Mouse (Mus musculus) 3T3-L1 (cell line): ENCODE data around the gene Pik3r1.

ENCODE experiments used
- DNase-seq: peaks from one replicate; pipeline ENCODE4 v3.0.0-alpha.2; 2015; ENCODE audit warnings: low read depth, low spot score

Pik3r1 gene

GRCm38 (mm10) chr13:101767809-101768629 is at the start of gene Pik3r1:
Gene Pik3r1 (minus strand): TSS chr13:101768217.
- peak; percentile 91 for DNase-seq

DNA sequence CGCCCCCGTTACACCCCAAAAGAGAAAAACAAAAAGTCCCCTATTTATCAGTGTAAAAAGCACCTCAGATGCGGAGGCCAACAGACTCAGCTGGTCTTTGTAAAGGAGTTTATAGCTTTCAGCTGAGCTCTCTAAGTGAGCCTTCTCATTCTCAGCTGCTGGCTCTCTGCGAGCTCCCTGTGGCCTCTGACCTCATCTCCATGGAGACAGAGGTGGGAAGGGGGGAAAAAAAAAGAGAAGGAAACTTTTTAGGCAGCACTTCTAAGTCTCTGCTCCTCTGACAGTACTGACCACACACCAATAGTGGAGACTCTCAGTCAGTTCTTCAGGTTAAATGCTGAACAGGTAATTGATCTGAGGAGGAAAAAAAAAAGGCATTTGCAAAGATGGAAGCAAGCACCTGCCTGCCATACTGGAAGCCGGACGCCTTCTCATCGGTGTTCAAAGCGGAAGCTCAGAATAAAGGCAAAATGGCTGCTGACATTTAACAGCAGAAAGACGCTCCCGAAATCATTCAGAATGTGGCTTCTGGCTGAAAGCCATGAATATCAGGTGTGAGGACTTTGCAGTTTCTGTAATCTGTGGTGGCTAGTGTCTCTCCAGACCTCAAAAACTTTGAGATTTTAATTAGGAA is 45.4 kb upstream of the Pik3r1 start:
- no peak for DNase-seq

DNA sequence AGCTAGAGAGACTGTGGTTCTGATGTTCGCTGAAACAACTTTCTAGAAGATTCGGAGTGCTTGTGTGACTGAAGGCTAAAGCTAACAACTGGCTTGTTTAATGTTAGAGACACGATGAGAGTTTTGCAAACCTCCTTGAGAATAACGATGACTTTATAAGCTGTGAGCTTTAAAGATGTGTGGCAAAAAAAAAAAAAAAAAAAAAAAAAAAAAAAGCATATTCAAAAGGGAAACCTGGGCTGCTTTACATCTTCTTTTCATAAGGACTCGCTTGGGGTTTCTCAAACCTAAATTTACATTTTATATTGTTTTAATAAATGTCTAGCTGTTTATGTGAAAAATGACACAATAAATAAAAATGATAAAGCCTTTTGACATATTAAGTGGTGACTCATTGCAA is 44.3 kb upstream of the Pik3r1 start:
- DNase-seq: no peak

- DNase-seq: no peak
Observed at GRCm38 (mm10) chr13:101811882-101812281, 43.9 kb upstream of the Pik3r1 start.

DNA sequence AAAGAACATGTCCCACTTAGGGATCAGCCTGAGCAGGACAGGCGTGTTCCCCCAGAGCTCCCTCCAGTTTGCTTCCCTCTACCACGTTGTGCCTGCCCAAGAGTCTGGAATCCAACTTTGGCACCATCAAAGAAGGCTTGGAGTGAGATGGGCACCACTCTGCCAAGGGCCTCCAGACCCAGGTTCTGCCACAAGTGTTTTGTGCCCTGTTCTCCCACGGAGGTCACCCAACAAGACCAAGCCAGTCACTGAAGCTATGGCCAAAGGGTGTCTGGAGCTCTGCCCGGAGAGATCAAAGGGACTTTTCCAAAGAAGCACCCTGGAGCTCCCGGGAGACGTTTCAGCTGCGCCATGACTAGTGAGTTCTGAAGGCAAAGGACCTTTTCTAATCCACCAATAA is 42.6 kb upstream of the Pik3r1 start:
- DNase-seq: no peak

DNA sequence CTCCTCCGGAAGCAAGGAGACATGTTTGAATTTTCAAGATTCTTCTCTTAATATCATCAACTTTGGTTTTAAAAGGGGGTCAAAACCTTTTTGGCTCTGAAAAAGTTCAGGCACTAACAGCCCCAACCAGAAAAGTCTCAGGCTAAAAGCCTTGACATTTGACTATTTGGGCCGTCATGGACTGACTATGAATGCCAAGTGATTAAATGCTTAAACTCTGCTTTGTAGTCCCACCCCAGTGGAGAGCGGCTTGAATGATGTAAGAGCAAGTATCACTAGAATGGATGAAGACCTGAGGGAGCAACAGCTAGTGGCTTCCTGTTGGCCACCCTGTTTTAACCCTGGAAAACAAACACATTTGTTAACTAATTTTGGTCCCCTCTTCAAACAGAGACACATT is 41.8 kb upstream of the Pik3r1 start:
- DNase-seq: no peak

DNA sequence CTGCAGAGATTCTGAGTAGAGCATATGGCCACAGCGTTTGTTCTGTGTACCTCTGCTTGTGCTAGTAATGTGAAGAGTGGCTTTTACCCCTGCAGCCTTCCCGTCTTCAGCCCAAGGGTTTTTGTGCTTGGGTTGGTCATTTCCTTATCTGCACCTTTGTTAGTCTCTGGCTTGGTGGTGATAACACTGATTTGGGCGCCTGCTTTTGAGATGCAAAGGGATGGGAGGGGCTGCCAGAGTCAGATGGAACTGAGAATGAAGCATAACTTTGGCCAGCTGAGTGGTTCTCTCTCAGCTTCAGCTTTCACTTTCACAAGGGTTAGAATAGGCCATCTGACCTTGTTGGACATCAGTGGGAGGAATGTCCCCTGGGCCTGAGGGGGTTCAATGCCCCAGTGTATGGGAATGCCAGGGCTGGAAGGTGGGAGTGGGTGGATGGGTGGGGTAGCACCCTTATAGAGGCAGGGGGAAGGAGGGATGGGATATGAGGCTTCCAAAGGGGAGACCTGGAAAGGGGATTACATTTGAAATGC is 37.6 kb upstream of the Pik3r1 start:
- DNase-seq: no peak

DNA sequence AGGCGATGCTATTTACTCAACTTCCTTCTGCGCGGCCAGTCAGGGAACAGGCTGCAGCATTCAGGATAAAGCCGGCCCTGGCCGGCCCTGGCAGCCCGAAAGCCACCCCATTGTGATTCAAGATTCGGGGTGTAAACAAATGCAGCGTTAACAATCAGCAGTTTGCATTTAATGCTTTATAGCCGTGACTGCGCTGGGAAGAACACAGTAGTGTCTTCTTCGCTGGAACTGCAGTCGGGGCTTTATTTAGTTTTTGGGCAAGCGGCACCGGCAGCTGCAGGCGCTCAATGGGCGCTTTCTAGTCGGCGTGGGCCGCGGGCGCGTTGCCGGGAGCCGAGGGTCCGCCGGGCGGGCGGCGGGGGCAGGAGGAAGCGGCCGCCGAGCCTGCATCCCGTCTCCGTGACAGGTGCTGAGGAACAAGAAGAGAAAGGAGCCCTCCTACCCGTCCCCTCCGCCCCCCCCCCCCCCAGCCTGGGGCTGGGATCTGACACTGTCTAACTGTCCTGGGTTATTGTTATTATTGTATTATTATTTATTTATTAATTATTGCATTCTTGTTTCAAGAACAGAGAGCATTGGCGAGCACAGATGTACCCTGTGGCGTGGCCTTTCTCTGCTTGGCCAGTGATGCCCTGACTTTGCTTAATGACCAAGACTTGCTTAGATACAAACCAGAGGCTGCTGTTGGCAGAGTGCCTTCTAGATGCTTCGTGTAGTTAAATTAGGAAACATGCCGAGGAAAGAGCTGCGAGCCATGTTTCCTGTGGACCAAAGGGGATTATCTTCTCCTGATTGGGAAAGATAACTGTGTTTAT is 33.6 kb upstream of the Pik3r1 start:
- no peak for DNase-seq

GRCm38 (mm10) chr13:101800833-101801371 is 32.9 kb upstream of the Pik3r1 start:
- no peak for DNase-seq

- no peak for DNase-seq
Observed at GRCm38 (mm10) chr13:101800021-101800596, 32.1 kb upstream of the Pik3r1 start.

DNA sequence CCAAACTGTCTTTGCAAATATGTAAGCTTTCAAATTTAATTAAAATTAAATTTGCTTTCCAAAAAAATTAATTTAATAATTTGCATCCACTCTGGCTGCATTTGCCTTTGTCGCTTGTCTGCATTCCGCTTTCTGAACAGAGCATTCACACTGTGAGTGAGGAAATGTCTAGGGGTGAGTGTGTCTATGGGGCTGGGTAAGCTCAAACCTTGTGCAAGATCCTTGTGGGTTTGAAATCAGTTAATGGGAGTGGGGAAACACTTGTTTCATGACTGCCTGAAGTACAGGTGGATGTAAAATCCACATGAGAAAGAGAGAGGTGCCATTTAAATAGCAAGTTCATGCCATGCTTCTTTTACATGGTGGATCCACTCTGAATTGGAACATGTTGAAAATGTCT is 31.3 kb upstream of the Pik3r1 start:
- no peak for DNase-seq

- DNase-seq: no peak
Observed at GRCm38 (mm10) chr13:101798522-101798921, 30.5 kb upstream of the Pik3r1 start.

GRCm38 (mm10) chr13:101796983-101797382 is 29.0 kb upstream of the Pik3r1 start:
- no peak for DNase-seq

DNA sequence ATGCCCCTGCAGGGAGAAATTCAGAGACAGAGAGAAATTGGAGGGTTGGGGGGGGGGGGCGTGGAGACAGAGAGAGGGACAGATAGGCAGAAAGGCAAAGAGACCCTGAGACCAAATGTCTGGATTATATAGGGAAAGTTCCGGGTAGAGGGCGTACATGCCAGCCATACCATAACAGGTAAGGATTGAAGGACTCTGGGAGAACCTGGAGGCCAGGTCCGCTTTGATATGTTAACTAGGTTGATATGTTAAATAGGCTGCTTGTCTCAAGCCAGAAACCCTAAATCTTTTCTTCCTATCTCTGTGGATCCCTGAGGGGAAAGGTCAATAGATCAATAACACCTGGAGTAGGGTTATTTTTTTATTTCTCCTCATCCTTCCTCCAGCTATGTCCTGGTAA is 17.7 kb upstream of the Pik3r1 start:
- DNase-seq: no peak

- no peak for DNase-seq
Observed at GRCm38 (mm10) chr13:101784651-101785289, 16.8 kb upstream of the Pik3r1 start.

GRCm38 (mm10) chr13:101779011-101779410 is 11.0 kb upstream of the Pik3r1 start:
- DNase-seq: no peak

GRCm38 (mm10) chr13:101777851-101778250 is 9.8 kb upstream of the Pik3r1 start:
- no peak for DNase-seq

DNA sequence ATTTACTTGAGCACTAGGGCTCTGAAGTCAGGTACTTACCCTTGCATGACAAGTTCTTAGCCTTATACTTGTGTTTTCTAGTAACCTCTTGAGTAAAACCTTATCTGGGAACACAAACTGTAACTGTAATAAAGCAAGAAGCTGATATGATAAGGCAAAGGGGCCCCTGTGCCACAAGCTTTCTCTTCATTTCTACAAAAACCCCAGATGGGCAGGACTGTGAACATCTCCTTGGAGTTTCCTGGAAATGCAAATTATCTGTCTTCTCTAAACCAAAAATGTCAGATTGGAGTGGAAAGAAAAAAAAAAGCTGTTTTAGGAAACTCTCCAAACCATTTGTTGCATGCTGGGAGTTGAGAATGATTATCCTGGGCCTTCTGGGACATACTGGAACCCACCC is 3.1 kb upstream of the Pik3r1 start:
- DNase-seq: no peak

DNA sequence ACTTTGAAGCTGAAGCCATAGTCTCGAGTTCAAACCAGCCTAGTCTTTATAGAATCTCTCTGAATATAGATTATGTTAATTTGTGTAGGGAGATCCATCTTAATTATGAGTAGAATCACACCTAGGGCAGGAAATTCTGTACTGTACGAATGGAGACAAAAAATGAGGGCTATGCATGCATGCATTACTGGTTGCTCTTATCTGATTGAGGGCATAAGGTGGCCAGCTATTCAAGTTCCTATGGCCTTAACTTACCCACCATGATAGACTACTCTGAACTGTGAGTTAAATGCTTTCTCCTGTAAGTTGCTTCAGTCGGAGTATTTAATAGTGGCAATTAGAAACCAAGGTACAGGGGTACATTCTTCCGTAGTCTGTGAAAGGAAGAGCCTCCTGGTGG is 1.9 kb upstream of the Pik3r1 start:
- DNase-seq: no peak

DNA sequence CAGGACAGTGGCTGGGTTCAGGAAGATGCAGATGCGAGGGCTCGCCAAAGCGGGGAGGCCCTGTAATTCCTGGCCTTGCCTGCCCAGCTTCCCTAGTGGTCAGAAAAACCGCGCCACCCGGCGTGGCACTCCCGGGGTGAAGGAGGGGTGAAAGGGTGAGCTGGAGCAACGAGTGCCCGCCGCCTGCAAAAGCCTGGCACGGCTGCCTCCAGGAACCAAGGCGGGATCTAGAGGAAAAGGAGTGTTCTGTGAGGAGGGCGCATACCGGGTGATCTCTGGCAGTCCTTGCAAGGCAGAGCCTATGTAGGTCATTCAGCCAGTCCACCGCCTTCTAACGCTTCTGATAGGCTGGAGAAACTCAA is 594 bp upstream of the Pik3r1 start:
- DNase-seq: peak; percentile 78
